Mouse (Mus musculus): ENCODE results near the gene 4930402H24Rik.

DNA sequence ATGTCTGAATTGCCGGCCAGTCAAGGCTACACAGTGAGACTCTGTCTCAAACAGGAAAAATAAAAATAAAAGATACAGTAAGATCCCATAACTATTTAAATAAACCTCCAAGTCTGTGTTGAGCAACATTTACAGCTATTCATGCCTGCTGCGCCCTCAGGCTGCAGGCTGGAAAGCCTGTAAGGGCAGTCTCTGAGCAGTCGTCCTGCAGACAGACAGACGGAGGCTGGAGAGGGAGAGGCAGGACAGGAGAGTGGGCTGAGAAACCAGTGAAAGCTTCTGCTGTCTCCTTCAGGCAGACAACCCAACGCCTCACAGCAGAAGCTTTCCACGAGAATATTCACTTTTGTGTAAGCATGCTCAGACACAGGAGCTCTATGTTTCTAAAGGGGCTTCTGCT, 92.5 kb downstream of the 4930402H24Rik start:
- TF ChIP-seq CTCF (IDR thresholded peaks at IDR 0.05; ENCODE audit: control insufficient read depth, insufficient read depth, insufficient read length): no peak
- TF ChIP-seq MAX (IDR thresholded peaks at IDR 0.05): no peak
- no peak for TF ChIP-seq USF1 (IDR thresholded peaks at IDR 0.05; ENCODE audit: low read depth)
